Mouse (Mus musculus): ENCODE data around the gene Gm45021. TPM values are rescaled to one million over a fixed set of nuclear protein-coding genes. Genes with fewer than 3 reads are reported as not detected.
A peak's percentile ranks its signal among the peaks of the same experiment; 100 is the strongest.
"Not testable (repeated sequence)": the region's sequence is repeated elsewhere in the genome, so short reads cannot be mapped to it uniquely, and the experiment has no call there.

The Gm45021 gene
- total RNA-seq, 2 experiments from 2014 or later: not detected

- DNase-seq: peak; percentile 45 to 47
- intact Hi-C loops (cut with DNase I): no loop called here
These were observed 12.8 kb downstream of the Gm45021 start for GRCm38 (mm10) chr6:48602080-48602741.

- DNase-seq: no peak
- intact Hi-C loops (cut with DNase I): no loop called here
These were observed 18.7 kb downstream of the Gm45021 start for GRCm38 (mm10) chr6:48608124-48608523.

- no peak for DNase-seq
- intact Hi-C loops (cut with DNase I): no loop called here
These were observed 20.1 kb downstream of the Gm45021 start for GRCm38 (mm10) chr6:48609512-48609911.

GRCm38 (mm10) chr6:48610657-48611056, 21.2 kb downstream of the Gm45021 start:
- intact Hi-C loops (cut with DNase I): no loop called here
- no peak for DNase-seq

GRCm38 (mm10) chr6:48613464-48613863, 24.1 kb downstream of the Gm45021 start:
- DNase-seq: no peak
- intact Hi-C loops (cut with DNase I): no loop called here

- intact Hi-C loops (cut with DNase I): no loop called here
- no peak for DNase-seq
These were observed 25.3 kb downstream of the Gm45021 start for GRCm38 (mm10) chr6:48614756-48615155.

GRCm38 (mm10) chr6:48620031-48620430, 30.6 kb downstream of the Gm45021 start:
- intact Hi-C loops (cut with DNase I): no loop called here
- no peak for DNase-seq

- intact Hi-C loops (cut with DNase I); DNase-seq: not testable (repeated sequence)
These were observed 32.9 kb downstream of the Gm45021 start for GRCm38 (mm10) chr6:48622186-48622843.

GRCm38 (mm10) chr6:48623460-48623859, 34.0 kb downstream of the Gm45021 start:
- intact Hi-C loops (cut with DNase I): no loop called here

GRCm38 (mm10) chr6:48626464-48626863, 37.1 kb downstream of the Gm45021 start, which contains the start of gene AI854703:
Gene AI854703 (plus strand): TSS chr6:48626764.
- intact Hi-C loops (cut with DNase I): no loop called here
- no peak for DNase-seq

More at GRCm38 (mm10) chr6:48623460-48623859, 34.0 kb downstream of the Gm45021 start:
- DNase-seq: no peak

- intact Hi-C loops (cut with DNase I): no loop called here
- peak; percentile 50 to 57 for DNase-seq
These were observed 37.6 kb downstream of the Gm45021 start for GRCm38 (mm10) chr6:48626984-48627383.

GRCm38 (mm10) chr6:48627511-48627924, 38.1 kb downstream of the Gm45021 start:
- no peak for DNase-seq

GRCm38 (mm10) chr6:48628377-48628776, 39.0 kb downstream of the Gm45021 start:
- DNase-seq: no peak
- intact Hi-C loops (cut with DNase I): no loop called here

More at GRCm38 (mm10) chr6:48627511-48627924, 38.1 kb downstream of the Gm45021 start:
- intact Hi-C loops (cut with DNase I): no loop called here

GRCm38 (mm10) chr6:48628808-48629660, 39.6 kb downstream of the Gm45021 start:
- intact Hi-C loops (cut with DNase I): no loop called here
- DNase-seq: peak; percentile 25 to 26

GRCm38 (mm10) chr6:48629661-48630034, 40.2 kb downstream of the Gm45021 start:
- DNase-seq: no peak
- intact Hi-C loops (cut with DNase I): no loop called here

GRCm38 (mm10) chr6:48630831-48631230, 41.4 kb downstream of the Gm45021 start:
- intact Hi-C loops (cut with DNase I): no loop called here
- DNase-seq: no peak

GRCm38 (mm10) chr6:48635105-48635504, 45.7 kb downstream of the Gm45021 start:
- intact Hi-C loops (cut with DNase I): no loop called here
- no peak for DNase-seq

- intact Hi-C loops (cut with DNase I): no loop called here
- peak; percentile 44 to 71 for DNase-seq
These were observed 47.1 kb downstream of the Gm45021 start for GRCm38 (mm10) chr6:48636515-48636914.

- intact Hi-C loops (cut with DNase I): no loop called here
These were observed 48.5 kb downstream of the Gm45021 start for GRCm38 (mm10) chr6:48637811-48638500.

GRCm38 (mm10) chr6:48638553-48638952, 49.1 kb downstream of the Gm45021 start:
- no peak for DNase-seq
- intact Hi-C loops (cut with DNase I): no loop called here

More at GRCm38 (mm10) chr6:48637811-48638500, 48.5 kb downstream of the Gm45021 start:
- DNase-seq: no peak
